Mouse (Mus musculus) limb, embryonic 12.5 days (tissue): ENCODE data around the gene Ttc28. TPM values are rescaled to one million over a fixed set of nuclear protein-coding genes. Genes with fewer than 3 reads are reported as not detected.

Experiments used
- ATAC-seq: fragments of 200-750 bp; cut with Nextera tagmentation; 2 replicates; pipeline ENCODE4 v1.8.0; 2017; ENCODE audit warnings: low read depth, moderate TSS enrichment; ENCODE audit not compliant: insufficient number of reproducible peaks, insufficient read depth, low FRiP score, low TSS enrichment
- H3K27ac ChIP-seq: fragments of 300-500 bp; sonication (generic); 2 replicates; pipeline ENCODE4 v1.5.1; 2016; ENCODE audit warnings: mild to moderate bottlenecking, moderate library complexity
- H3K27me3 ChIP-seq: fragments of 300-500 bp; sonication (generic); 2 replicates; pipeline ENCODE4 v1.6.1; 2016; ENCODE audit warnings: mild to moderate bottlenecking, moderate library complexity
- H3K36me3 ChIP-seq: fragments of 300-500 bp; sonication (generic); 2 replicates; pipeline ENCODE4 v1.6.1; 2016; ENCODE audit warnings: mild to moderate bottlenecking, moderate library complexity
- H3K4me1 ChIP-seq: fragments of 300-500 bp; sonication (generic); replicated peaks from 2 replicates; pipeline ENCODE4 v1.6.1; 2016
- H3K4me2 ChIP-seq: fragments of 300-500 bp; sonication (generic); 2 replicates; pipeline ENCODE4 v1.6.1; 2016; ENCODE audit warnings: mild to moderate bottlenecking, moderate library complexity
- H3K4me3 ChIP-seq: fragments of 300-500 bp; sonication (generic); replicated peaks from 2 replicates; pipeline ENCODE4 v1.5.1; 2016; ENCODE audit warnings: mild to moderate bottlenecking
- H3K9ac ChIP-seq: fragments of 300-500 bp; sonication (generic); replicated peaks from 2 replicates; pipeline ENCODE4 v1.6.1; 2016; ENCODE audit warnings: mild to moderate bottlenecking, moderate library complexity
- H3K9me3 ChIP-seq: fragments of 300-500 bp; sonication (generic); 2 replicates; pipeline ENCODE4 v1.6.1; 2016; ENCODE audit warnings: mild to moderate bottlenecking, moderate library complexity
- WGBS: fragments of 180-500 bp; shearing (Covaris S2); methylation state at CpG from one replicate; pipeline ENCODE4 v1.1.7; 2016; 5-methylcytosine and 5-hydroxymethylcytosine counted together
- polyA plus RNA-seq: library from polyadenylated mRNA; unstranded; fragments of >200 nt; fragmentation: Nextera tagmentation; extraction: Ambion mirVana; gene quantifications from 2 replicates; pipeline ENCODE4 v1.2.1, GENCODE M21; 2016

Gene Ttc28
- polyA plus RNA-seq, 1 experiment from 2014 or later: 20.0 TPM

DNA sequence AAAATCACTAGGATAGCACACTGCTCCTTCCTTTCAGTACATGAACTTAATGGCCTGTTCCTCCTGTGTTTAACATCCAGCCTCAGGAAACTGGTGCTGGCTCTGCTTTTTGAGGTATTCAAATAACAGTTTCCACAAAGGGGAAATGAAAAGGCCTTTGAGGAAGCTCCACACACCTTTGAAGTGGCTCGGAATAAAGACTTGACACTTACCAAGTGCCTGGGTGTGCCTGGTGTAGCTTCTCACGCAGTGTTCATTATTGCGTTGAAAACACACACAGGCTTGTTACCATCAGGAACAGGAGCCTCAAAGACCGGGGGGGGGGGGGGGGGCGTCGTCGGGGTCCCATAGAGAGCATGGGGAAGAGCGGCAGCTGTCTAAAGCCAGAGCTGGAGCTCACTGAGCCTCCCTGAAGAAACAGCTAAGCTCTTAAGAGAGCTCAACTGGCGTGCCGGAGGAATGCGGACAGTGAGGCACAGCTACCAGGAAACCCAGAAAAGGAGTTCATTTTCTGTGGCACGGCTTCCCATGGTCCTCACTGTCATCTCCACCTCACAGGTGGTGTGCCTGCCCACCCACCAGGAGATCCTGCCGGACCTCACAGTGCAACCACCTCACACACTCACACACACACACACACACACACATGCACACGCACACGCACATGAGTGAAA lies 320.7 kb downstream of the Ttc28 start:
- Histone ChIP-seq H3K4me3 (no peak overlapping the region), H3K9me3 (no peaks in the 10 kb centered on the region), H3K4me2 (no peak overlapping the region), H3K27me3 (no peaks in the 10 kb centered on the region), H3K36me3 (no peaks in the 10 kb centered on the region), H3K9ac (no peak overlapping the region), H3K27ac (peak overlapping the region; percentile 20), H3K4me1 (peaks cover 48% of the 10 kb centered on the region)
- ATAC-seq: no peak
- WGBS: 33% methylated on average over 15 of the region's 15 CpGs

GRCm38 (mm10) chr5:111200915-111201610 lies 321.5 kb downstream of the Ttc28 start:
- Histone ChIP-seq H3K36me3 (no peaks in the 10 kb centered on the region), H3K4me1 (peaks cover 47% of the 10 kb centered on the region), H3K27me3 (no peaks in the 10 kb centered on the region), H3K9me3 (no peaks in the 10 kb centered on the region), H3K4me2 (no peak overlapping the region), H3K9ac (no peak overlapping the region), H3K27ac (peak overlapping the region; percentile 59), H3K4me3 (no peak overlapping the region)
- ATAC-seq: no peak
- WGBS: 33% methylated on average over 16 of the region's 16 CpGs

DNA sequence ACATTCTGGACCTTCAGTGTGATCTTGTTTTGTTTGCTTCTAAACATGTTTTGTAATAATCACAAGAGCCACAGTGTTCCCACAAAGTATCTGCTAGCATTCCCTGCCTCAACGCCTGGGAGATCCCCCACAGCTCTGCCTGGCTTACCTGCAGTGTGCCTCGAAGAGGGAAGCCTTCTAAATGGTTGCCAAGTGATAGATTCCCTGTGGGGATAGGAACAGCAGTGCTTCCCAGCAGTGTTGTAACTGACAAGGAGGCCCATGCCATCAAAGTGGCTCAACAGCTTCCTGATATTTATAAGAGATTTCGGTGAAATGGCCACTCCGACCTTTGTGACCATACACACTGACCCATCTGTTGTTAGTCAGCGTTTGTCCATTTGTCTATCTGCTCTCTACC lies 324.6 kb downstream of the Ttc28 start:
- H3K4me2 ChIP-seq: no peak overlapping the region
- peaks cover 60% of the 10 kb centered on the region for H3K4me1 ChIP-seq
- no peaks in the 10 kb centered on the region for H3K9me3 ChIP-seq
- no peak overlapping the region for H3K27ac ChIP-seq
- no peaks in the 10 kb centered on the region for H3K36me3 ChIP-seq
- H3K4me3 ChIP-seq: no peak overlapping the region
- 69% methylated on average over 5 of the region's 5 CpGs for WGBS
- no peak overlapping the region for H3K9ac ChIP-seq
- H3K27me3 ChIP-seq: no peaks in the 10 kb centered on the region
- no peak for ATAC-seq

DNA sequence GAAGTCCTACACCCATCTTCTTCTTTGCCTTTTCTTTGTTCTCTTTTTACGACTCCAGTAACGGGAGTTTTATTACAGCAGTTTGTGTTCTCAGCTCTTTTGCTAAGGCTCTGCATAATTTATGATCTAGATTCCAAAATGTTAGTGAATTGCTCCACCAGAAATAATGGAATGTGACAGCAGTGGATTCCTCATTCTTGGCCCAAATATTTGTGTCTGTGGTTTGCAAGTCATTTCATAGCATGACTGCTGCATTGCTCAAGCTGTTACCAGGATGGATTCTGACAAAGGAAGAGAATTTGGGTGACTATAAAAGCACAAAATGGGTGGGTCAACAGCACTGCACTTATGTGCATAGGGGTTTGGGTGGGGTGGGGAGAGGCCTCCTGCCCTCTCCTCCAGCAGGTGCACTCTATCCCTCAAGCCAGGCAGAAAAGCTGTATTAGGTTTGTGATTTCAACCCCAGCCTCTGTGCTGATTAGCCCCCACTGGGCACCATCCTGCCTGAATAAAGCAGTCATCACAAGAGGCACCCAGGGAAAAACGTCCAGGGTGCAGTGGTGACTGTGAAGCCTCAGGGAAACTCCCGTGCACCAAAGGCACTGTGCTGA lies 325.5 kb downstream of the Ttc28 start:
- no peaks in the 10 kb centered on the region for H3K9me3 ChIP-seq
- peaks cover 53% of the 10 kb centered on the region for H3K4me1 ChIP-seq
- no peak overlapping the region for H3K4me3 ChIP-seq
- ATAC-seq: no peak
- WGBS: 27% methylated on average over 4 of the region's 4 CpGs
- H3K27me3 ChIP-seq: no peaks in the 10 kb centered on the region
- 0 out of 2 replicates have a peak overlapping the region, but pooled peaks have one; percentile 41 for H3K27ac ChIP-seq
- no peaks in the 10 kb centered on the region for H3K36me3 ChIP-seq
- 0 out of 2 replicates have a peak overlapping the region, but pooled peaks have one; percentile 27 for H3K9ac ChIP-seq
- no peak overlapping the region for H3K4me2 ChIP-seq

DNA sequence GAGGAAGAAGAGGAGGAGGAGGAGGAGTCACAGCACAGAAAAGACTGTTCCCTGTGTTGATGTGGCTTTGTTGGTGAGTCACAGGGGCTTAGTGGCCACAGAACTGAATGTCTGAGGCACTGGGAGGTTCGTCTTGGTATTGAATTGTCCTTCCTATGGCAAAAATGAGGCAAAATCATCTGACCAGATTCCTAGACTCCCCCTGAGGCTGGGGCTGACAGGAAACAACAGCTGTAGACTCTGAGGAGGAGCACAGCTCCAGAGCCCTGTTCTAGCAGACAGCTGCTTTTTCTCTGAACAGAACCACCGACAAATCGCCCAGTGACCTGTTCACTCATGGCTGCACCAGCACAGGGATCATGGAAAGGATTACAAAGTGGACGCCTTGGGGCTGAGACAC lies 326.2 kb downstream of the Ttc28 start:
- Histone ChIP-seq H3K9me3 (no peaks in the 10 kb centered on the region), H3K4me1 (peaks cover 46% of the 10 kb centered on the region), H3K9ac (no peak overlapping the region), H3K27ac (peak overlapping the region; percentile 45; the same call in 1 of the 2 replicates), H3K4me2 (no peak overlapping the region), H3K27me3 (no peaks in the 10 kb centered on the region), H3K4me3 (no peak overlapping the region), H3K36me3 (no peaks in the 10 kb centered on the region)
- 0 out of 2 replicates have a peak, but pooled peaks have one; percentile 30 for ATAC-seq
- WGBS: 43% methylated on average over 4 of the region's 4 CpGs

- WGBS: 58% methylated on average over 8 of the region's 8 CpGs
- Histone ChIP-seq H3K27ac (no peak overlapping the region), H3K9me3 (no peaks in the 10 kb centered on the region), H3K27me3 (no peaks in the 10 kb centered on the region), H3K4me2 (no peak overlapping the region), H3K4me3 (no peak overlapping the region), H3K36me3 (no peaks in the 10 kb centered on the region), H3K9ac (no peak overlapping the region), H3K4me1 (peaks cover 33% of the 10 kb centered on the region)
- no peak for ATAC-seq
These were observed 328.5 kb downstream of the Ttc28 start for GRCm38 (mm10) chr5:111207924-111208659.

GRCm38 (mm10) chr5:111208660-111208969 lies 329.0 kb downstream of the Ttc28 start:
- H3K4me3 ChIP-seq: no peak overlapping the region
- H3K9ac ChIP-seq: no peak overlapping the region
- no peak overlapping the region for H3K27ac ChIP-seq
- H3K4me1 ChIP-seq: peaks cover 33% of the 10 kb centered on the region
- H3K4me2 ChIP-seq: no peak overlapping the region
- no peak for ATAC-seq
- H3K27me3 ChIP-seq: no peaks in the 10 kb centered on the region
- H3K36me3 ChIP-seq: no peaks in the 10 kb centered on the region
- no peaks in the 10 kb centered on the region for H3K9me3 ChIP-seq
- WGBS: 39% methylated on average over 5 of the region's 5 CpGs

GRCm38 (mm10) chr5:111213935-111214450 lies 334.4 kb downstream of the Ttc28 start:
- WGBS: 63% methylated on average over 8 of the region's 8 CpGs
- no peak overlapping the region for H3K9ac ChIP-seq
- no peaks in the 10 kb centered on the region for H3K27me3 ChIP-seq
- H3K4me3 ChIP-seq: no peak overlapping the region
- H3K4me2 ChIP-seq: no peak overlapping the region
- H3K27ac ChIP-seq: no peak overlapping the region
- peaks cover 36% of the 10 kb centered on the region for H3K4me1 ChIP-seq
- no peaks in the 10 kb centered on the region for H3K36me3 ChIP-seq
- H3K9me3 ChIP-seq: no peaks in the 10 kb centered on the region
- no peak for ATAC-seq

DNA sequence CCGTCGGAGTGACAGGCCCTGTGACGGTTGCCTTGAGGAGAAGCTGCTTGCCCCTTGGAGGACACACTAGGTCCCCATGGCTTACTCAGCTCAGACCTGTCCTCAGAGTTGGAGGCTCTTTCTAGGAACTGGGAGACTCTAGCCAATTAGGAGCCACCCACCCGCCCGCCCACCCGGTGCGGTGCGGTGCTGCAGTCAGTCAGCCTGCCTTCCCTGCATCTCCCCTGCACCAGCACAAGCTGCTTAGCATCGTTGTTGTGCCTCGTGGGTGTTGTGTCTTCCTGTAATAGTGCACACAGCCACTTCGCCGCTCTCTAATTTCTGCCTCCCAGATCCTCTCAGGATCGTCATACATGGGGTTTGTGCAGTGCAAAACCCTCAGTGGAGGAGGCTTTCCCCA lies 335.3 kb downstream of the Ttc28 start:
- H3K27ac ChIP-seq: no peak overlapping the region
- H3K9me3 ChIP-seq: no peaks in the 10 kb centered on the region
- no peak for ATAC-seq
- no peaks in the 10 kb centered on the region for H3K36me3 ChIP-seq
- H3K4me1 ChIP-seq: peaks cover 41% of the 10 kb centered on the region
- no peak overlapping the region for H3K4me2 ChIP-seq
- 62% methylated on average over 13 of the region's 13 CpGs for WGBS
- H3K27me3 ChIP-seq: no peaks in the 10 kb centered on the region
- no peak overlapping the region for H3K4me3 ChIP-seq
- no peak overlapping the region for H3K9ac ChIP-seq

DNA sequence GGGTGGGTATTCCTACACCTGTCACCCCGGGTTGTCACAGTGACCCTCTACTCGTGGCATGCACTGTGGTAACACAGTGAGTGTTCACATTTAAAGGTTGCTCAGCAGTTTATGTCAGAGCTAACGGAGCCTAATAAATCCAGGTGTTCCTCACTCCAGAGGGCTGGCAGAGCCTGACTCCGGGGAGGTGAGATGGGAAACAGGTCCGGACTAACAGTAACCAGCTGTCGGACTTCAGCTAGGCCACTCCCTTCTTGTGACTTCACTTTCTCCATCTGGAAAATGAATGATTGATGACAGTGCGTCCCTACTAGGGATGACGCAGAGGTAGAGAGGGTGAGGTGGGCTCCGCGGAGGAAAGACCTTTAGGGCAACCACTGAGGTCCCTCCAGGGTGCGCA lies 336.1 kb downstream of the Ttc28 start:
- Histone ChIP-seq H3K27ac (0 out of 2 replicates have a peak overlapping the region, but pooled peaks have one; percentile 7), H3K27me3 (no peaks in the 10 kb centered on the region), H3K4me3 (no peak overlapping the region), H3K9me3 (no peaks in the 10 kb centered on the region), H3K9ac (no peak overlapping the region), H3K36me3 (no peaks in the 10 kb centered on the region), H3K4me1 (peaks cover 49% of the 10 kb centered on the region), H3K4me2 (peak overlapping the region; percentile 10; the same call in 1 of the 2 replicates)
- peak; percentile 44; the same call in 1 of the 2 replicates for ATAC-seq
- WGBS: 29% methylated on average over 11 of the region's 11 CpGs

- 75% methylated on average over 9 of the region's 9 CpGs for WGBS
- H3K9ac ChIP-seq: no peak overlapping the region
- no peaks in the 10 kb centered on the region for H3K36me3 ChIP-seq
- no peaks in the 10 kb centered on the region for H3K9me3 ChIP-seq
- ATAC-seq: no peak
- H3K27ac ChIP-seq: no peak overlapping the region
- no peaks in the 10 kb centered on the region for H3K27me3 ChIP-seq
- H3K4me3 ChIP-seq: no peak overlapping the region
- H3K4me2 ChIP-seq: no peak overlapping the region
- H3K4me1 ChIP-seq: peaks cover 51% of the 10 kb centered on the region
These were observed 336.6 kb downstream of the Ttc28 start for GRCm38 (mm10) chr5:111216166-111216565.
